Mouse (Mus musculus) stomach, embryonic 14.5 days (tissue): ENCODE results near the gene Fbf1. TPM values are rescaled to one million over a fixed set of nuclear protein-coding genes. Genes with fewer than 3 reads are reported as not detected.

Experiments
- ATAC-seq: fragments of 200-750 bp; cut with Nextera tagmentation; 2 replicates; pipeline ENCODE4 v1.8.0; 2017; ENCODE audit warnings: low read depth, moderate TSS enrichment; ENCODE audit not compliant: insufficient number of reproducible peaks, insufficient read depth, low FRiP score
- H3K27ac ChIP-seq: fragments of 300-500 bp; sonication (generic); 2 replicates; pipeline ENCODE4 v1.5.1; 2014; ENCODE audit warnings: mild to moderate bottlenecking, low read length, moderate library complexity, mixed read lengths
- H3K27me3 ChIP-seq: fragments of 300-500 bp; sonication (generic); 2 replicates; pipeline ENCODE4 v1.6.1; 2014; ENCODE audit warnings: low read length, control low read depth, mixed read lengths; ENCODE audit not compliant: control insufficient read depth, insufficient read depth
- H3K36me3 ChIP-seq: fragments of 300-500 bp; sonication (generic); 2 replicates; pipeline ENCODE4 v1.6.1; 2014; ENCODE audit warnings: mild to moderate bottlenecking, control low read depth, low read length, moderate library complexity, mixed read lengths; ENCODE audit not compliant: control insufficient read depth, insufficient read depth
- H3K4me1 ChIP-seq: fragments of 300-500 bp; sonication (generic); 2 replicates; pipeline ENCODE4 v1.6.1; 2014; ENCODE audit warnings: low read length, control low read depth, mixed read lengths; ENCODE audit not compliant: control insufficient read depth, insufficient read depth
- H3K4me2 ChIP-seq: fragments of 300-500 bp; sonication (generic); replicated peaks from 2 replicates; pipeline ENCODE4 v1.6.1; 2014; ENCODE audit warnings: low read depth, low read length, control low read depth
- H3K4me3 ChIP-seq: fragments of 300-500 bp; sonication (generic); 2 replicates; pipeline ENCODE4 v1.5.1; 2014; ENCODE audit warnings: low read depth, low read length, control low read depth
- H3K9ac ChIP-seq: fragments of 300-500 bp; sonication (generic); replicated peaks from 2 replicates; pipeline ENCODE4 v1.6.1; 2014; ENCODE audit warnings: low read depth, mild to moderate bottlenecking, control low read depth, low read length, moderate library complexity, mixed read lengths
- H3K9me3 ChIP-seq: fragments of 300-500 bp; sonication (generic); 2 replicates; pipeline ENCODE4 v1.6.1; 2016; ENCODE audit warnings: low read depth, low read length, control low read depth; ENCODE audit not compliant: control insufficient read depth
- WGBS: fragments of 180-500 bp; shearing (Covaris S2); extraction: QIAGEN DNeasy Blood & Tissue Kit; methylation state at CpG from one replicate; pipeline ENCODE4 v1.1.7; 2014; 5-methylcytosine and 5-hydroxymethylcytosine counted together
- polyA plus RNA-seq: library from polyadenylated mRNA; unstranded; fragments of >200 nt; fragmentation: Nextera tagmentation; extraction: Ambion mirVana; gene quantifications from 2 replicates; pipeline ENCODE4 v1.2.1, GENCODE M21; 2014

The Fbf1 gene
- polyA plus RNA-seq, 1 experiment from 2014 or later, result 29.3 TPM

GRCm38 (mm10) chr11:116111067-116111466, 56.9 kb downstream of the Fbf1 start:
- no peaks in the 10 kb centered on the region for H3K36me3 ChIP-seq
- H3K4me1 ChIP-seq, result peaks cover 39% of the 10 kb centered on the region
- 78% methylated on average over 4 of the region's 4 CpGs for WGBS
- H3K9ac ChIP-seq, result no peak overlapping the region
- no peak overlapping the region for H3K27ac ChIP-seq
- no peaks in the 10 kb centered on the region for H3K9me3 ChIP-seq
- H3K4me2 ChIP-seq, result no peak overlapping the region
- peaks cover 17% of the 10 kb centered on the region for H3K27me3 ChIP-seq
- no peak overlapping the region for H3K4me3 ChIP-seq
- no peak for ATAC-seq

GRCm38 (mm10) chr11:116110540-116110939, 57.4 kb downstream of the Fbf1 start:
- Histone ChIP-seq H3K9me3 (no peaks in the 10 kb centered on the region), H3K27ac (no peak overlapping the region), H3K4me3 (peak overlapping the region; percentile 52), H3K4me2 (peak overlapping the region; percentile 66), H3K27me3 (peaks cover 17% of the 10 kb centered on the region), H3K4me1 (peaks cover 42% of the 10 kb centered on the region), H3K9ac (0 out of 2 replicates have a peak overlapping the region, but pooled peaks have one; percentile 36), H3K36me3 (no peaks in the 10 kb centered on the region)
- ATAC-seq, result no peak
- WGBS, result 18% methylated on average over 10 of the region's 10 CpGs

- H3K4me2 ChIP-seq, result peak overlapping the region; percentile 66
- peak overlapping the region; percentile 52 for H3K4me3 ChIP-seq
- peaks cover 17% of the 10 kb centered on the region for H3K27me3 ChIP-seq
- peak; percentile 47; the same call in 1 of the 2 replicates for ATAC-seq
- peaks cover 42% of the 10 kb centered on the region for H3K4me1 ChIP-seq
- H3K36me3 ChIP-seq, result no peaks in the 10 kb centered on the region
- peak overlapping the region; percentile 36; the same call in 1 of the 2 replicates for H3K9ac ChIP-seq
- no peaks in the 10 kb centered on the region for H3K9me3 ChIP-seq
- under 1% methylated on average over 27 of the region's 35 CpGs for WGBS
- H3K27ac ChIP-seq, result peak overlapping the region; percentile 39; the same call in 1 of the 2 replicates
Observed at GRCm38 (mm10) chr11:116110131-116110530, 57.8 kb downstream of the Fbf1 start.

GRCm38 (mm10) chr11:116109441-116110081, 58.4 kb downstream of the Fbf1 start:
- ATAC-seq, result no peak

DNA sequence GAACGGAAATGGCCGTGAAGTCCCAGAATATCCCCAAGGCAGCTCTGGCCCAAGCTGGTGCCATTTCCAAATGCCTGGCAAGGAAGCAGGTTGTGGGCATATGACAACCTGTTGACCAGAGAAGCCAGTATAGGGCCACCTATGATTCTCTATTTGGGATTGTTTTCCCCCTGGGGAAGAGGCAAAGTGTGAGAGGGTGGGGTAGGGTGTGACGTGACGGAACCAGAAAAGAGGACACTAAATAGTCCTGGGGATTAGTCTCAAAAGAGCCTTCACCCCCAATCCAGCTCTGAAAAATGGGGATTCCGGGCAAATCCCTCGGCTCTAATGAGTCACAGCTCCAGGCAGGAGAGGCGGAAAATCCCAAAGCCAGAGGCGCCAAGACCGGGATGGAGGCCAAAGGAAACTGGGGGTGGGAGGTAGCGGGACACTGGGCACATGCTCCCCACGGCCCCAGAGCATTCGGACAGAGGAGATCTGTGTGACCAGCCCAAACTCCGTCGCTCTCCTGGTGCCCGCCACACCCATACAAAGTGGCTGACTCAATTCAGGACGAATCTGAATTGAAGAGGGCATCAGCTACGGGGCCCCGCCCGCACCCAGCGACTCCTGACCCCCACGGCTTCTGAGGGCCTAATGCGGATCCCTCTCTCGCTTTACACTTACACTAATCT, 59.4 kb downstream of the Fbf1 start:
- H3K4me3 ChIP-seq, result peak overlapping the region; percentile 52
- H3K4me2 ChIP-seq, result peak overlapping the region; percentile 66
- ATAC-seq, result no peak
- H3K9me3 ChIP-seq, result no peaks in the 10 kb centered on the region
- WGBS, result 11% methylated on average over 23 of the region's 23 CpGs
- peaks cover 52% of the 10 kb centered on the region for H3K4me1 ChIP-seq
- H3K27ac ChIP-seq, result no peak overlapping the region
- peaks cover 17% of the 10 kb centered on the region for H3K27me3 ChIP-seq
- H3K36me3 ChIP-seq, result no peaks in the 10 kb centered on the region
- H3K9ac ChIP-seq, result 0 out of 2 replicates have a peak overlapping the region, but pooled peaks have one; percentile 14

More at GRCm38 (mm10) chr11:116109441-116110081, 58.4 kb downstream of the Fbf1 start:
- WGBS, result 2% methylated on average over 67 of the region's 70 CpGs
- peaks cover 42% of the 10 kb centered on the region for H3K4me1 ChIP-seq
- H3K27ac ChIP-seq, result peak overlapping the region; percentile 39; the same call in 1 of the 2 replicates
- no peaks in the 10 kb centered on the region for H3K9me3 ChIP-seq
- peak overlapping the region; percentile 36; the same call in 1 of the 2 replicates for H3K9ac ChIP-seq
- peak overlapping the region; percentile 52 for H3K4me3 ChIP-seq
- no peaks in the 10 kb centered on the region for H3K36me3 ChIP-seq
- peak overlapping the region; percentile 66 for H3K4me2 ChIP-seq
- peaks cover 17% of the 10 kb centered on the region for H3K27me3 ChIP-seq

GRCm38 (mm10) chr11:116107777-116108285, 60.1 kb downstream of the Fbf1 start:
- Histone ChIP-seq H3K9me3 (no peaks in the 10 kb centered on the region), H3K9ac (no peak overlapping the region), H3K36me3 (no peaks in the 10 kb centered on the region), H3K4me1 (peaks cover 60% of the 10 kb centered on the region), H3K4me3 (peak overlapping the region; percentile 52; the same call in 1 of the 2 replicates), H3K4me2 (peak overlapping the region; percentile 66), H3K27me3 (peaks cover 17% of the 10 kb centered on the region), H3K27ac (no peak overlapping the region)
- WGBS, result 36% methylated on average over 19 of the region's 19 CpGs
- ATAC-seq, result no peak

DNA sequence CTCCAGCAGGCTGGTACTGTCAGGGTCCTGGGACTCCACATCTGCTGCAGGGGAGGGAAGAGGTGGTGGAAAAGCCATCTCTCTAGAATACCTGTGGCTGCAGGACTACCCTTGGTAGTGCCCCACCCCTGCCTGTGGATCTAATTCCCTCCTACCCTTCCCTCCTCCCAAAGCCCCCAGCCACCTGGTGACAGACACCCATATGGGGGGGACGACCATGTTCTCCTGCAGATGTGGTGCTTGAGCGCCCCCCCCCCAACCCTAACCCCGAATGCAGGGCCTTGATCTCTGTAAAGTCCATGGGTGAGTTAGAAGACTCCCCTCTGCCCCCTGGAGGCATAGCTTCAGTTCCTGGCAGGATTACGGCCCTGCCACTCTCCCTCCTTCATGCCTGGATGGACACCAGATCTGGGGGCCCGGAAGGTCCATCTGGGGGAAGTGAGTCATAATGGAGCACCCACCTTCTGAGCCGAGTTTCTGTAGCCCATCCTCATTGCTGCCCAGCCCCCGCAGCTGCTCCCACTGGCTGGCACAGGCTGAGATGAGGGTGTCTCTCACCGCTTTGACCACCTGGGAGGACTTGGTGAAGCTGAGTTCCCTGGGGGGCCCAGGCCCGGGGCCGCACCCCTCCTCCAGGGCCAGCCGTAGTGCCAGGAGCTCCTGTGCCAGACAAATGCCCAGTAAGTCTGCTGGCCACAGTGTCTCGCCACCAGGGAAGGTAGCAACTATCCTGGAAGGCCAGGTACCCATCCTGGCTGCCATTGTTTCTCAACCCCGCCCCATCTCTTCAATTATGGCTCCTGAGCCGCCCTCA, 60.8 kb downstream of the Fbf1 start:
- Histone ChIP-seq H3K27ac (no peak overlapping the region), H3K9me3 (no peaks in the 10 kb centered on the region), H3K27me3 (peaks cover 17% of the 10 kb centered on the region), H3K4me1 (peaks cover 65% of the 10 kb centered on the region), H3K9ac (no peak overlapping the region), H3K4me3 (no peak overlapping the region), H3K4me2 (peak overlapping the region; percentile 66), H3K36me3 (no peaks in the 10 kb centered on the region)
- WGBS, result 39% methylated on average over 14 of the region's 14 CpGs
- ATAC-seq, result no peak
